ENCODE assay signal across 8 mouse cellular contexts in the genomic region with DNA sequence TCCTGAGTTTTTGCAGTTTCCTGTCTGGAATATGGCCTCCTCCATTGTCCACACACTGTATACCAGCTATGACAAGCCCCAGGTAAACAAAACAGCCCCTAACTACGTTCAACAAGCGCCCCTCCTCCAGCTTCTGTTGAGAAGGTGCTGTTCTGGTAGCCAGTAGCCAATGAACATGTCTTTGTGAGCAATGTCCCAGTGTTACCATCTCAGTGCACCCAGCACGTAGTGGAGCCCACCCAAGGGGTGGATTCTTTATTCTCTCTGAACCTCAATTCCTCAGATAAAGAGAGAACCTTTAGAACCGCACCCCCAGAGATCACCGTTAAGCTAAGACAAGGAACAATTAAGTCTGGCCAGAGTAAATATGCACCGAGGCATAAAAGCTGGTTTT. TPM values are rescaled to one million over a fixed set of nuclear protein-coding genes. Genes with fewer than 3 reads are reported as not detected.
DNase-seq lines count a peak whose midpoint lies in the region; ATAC-seq and TF ChIP-seq lines count a peak whose summit lies in the region.

No protein-coding gene starts in this region.

- TF ChIP-seq POLR2A in brain, embryonic 14.5 days (IDR thresholded peaks at IDR 0.05; ENCODE audit: borderline replicate concordance, extremely low read depth, insufficient read depth, insufficient read length, poor library complexity, severe bottlenecking), result no peak

- peak overlapping the region; percentile 95 for H3K4me2 ChIP-seq in liver, embryonic 16.5 days (ENCODE audit: low read depth, low read length)
- peak overlapping the region; percentile 92 for H3K4me2 ChIP-seq in stomach, postnatal 0 days (replicated peaks; ENCODE audit: low read depth)

- peak overlapping the region; percentile 84 for H3K4me3 ChIP-seq in layer of hippocampus, adult 2 months
- peak overlapping the region; percentile 80 for H3K4me3 ChIP-seq in liver, embryonic 16.5 days (ENCODE audit: low read depth, low read length)
- peak overlapping the region; percentile 76 for H3K4me3 ChIP-seq in stomach, postnatal 0 days (ENCODE audit: low read depth, low read length)

- peaks cover 55% of the 10 kb centered on the region for H3K4me1 ChIP-seq in liver, embryonic 16.5 days (ENCODE audit: control insufficient read depth, low read depth, low read length)
- no peaks in the 10 kb centered on the region; the same call in 1 of the 2 replicates for H3K4me1 ChIP-seq in stomach, postnatal 0 days (replicated peaks; ENCODE audit: control insufficient read depth, insufficient read depth)

- no peaks in the 10 kb centered on the region for H3K36me3 ChIP-seq in liver, embryonic 16.5 days (ENCODE audit: control insufficient read depth, insufficient read depth)
- H3K36me3 ChIP-seq in stomach, postnatal 0 days (ENCODE audit: control insufficient read depth, insufficient read depth, low read length), result no peaks in the 10 kb centered on the region

- no peak for TF ChIP-seq CTCF in layer of hippocampus, adult 2 months (conservative IDR thresholded peaks at IDR 0.05)
- no peak for TF ChIP-seq CTCF in brain, embryonic 14.5 days (IDR thresholded peaks at IDR 0.05; ENCODE audit: borderline replicate concordance, extremely low read depth, insufficient read depth, insufficient read length)
- no peak for TF ChIP-seq CTCF in stomach, postnatal 0 days (IDR thresholded peaks at IDR 0.05; ENCODE audit: low read depth)

- H3K9me3 ChIP-seq in liver, embryonic 16.5 days (replicated peaks; ENCODE audit: control insufficient read depth, low read length), result no peaks in the 10 kb centered on the region
- H3K9me3 ChIP-seq in stomach, postnatal 0 days (ENCODE audit: control insufficient read depth, low read length), result no peaks in the 10 kb centered on the region

- peak overlapping the region; percentile 76 for H3K9ac ChIP-seq in liver, embryonic 16.5 days (ENCODE audit: low read depth, low read length)
- H3K9ac ChIP-seq in stomach, postnatal 0 days (ENCODE audit: low read length), result peak overlapping the region; percentile 78

- DNase-seq in layer of hippocampus, adult 2 months (ENCODE audit: low spot score in 2 of 2), result no peak
- no peak for DNase-seq in layer of hippocampus, adult 9-11 months
- DNase-seq in brain, embryonic 14.5 days (ENCODE audit: low read depth), result peak; percentile 60
- peak; percentile 13 to 21 for DNase-seq in heart, postnatal 36 days
- DNase-seq in stomach, postnatal 0 days (ENCODE audit: low spot score), result no peak
- no peak for DNase-seq in thymus, postnatal 25 days
- DNase-seq in left cerebral cortex, adult 18-20 months (ENCODE audit: low spot score in 2 of 2), result no peak

- 5% methylated on average over 6 of the region's 6 CpGs for WGBS in liver, embryonic 16.5 days (ENCODE audit: insufficient replicate concordance)
- under 1% methylated on average over 6 of the region's 6 CpGs for WGBS in stomach, postnatal 0 days

- TF ChIP-seq EP300 in stomach, postnatal 0 days (optimal IDR thresholded peaks at IDR 0.05), result no peak

- ATAC-seq in liver, embryonic 16.5 days (ENCODE audit: low read depth), result peak; percentile 13
- peak; percentile 7 for ATAC-seq in stomach, postnatal 0 days (ENCODE audit: low FRiP score, low TSS enrichment)

- intact Hi-C loops in heart, postnatal 36 days (cut with DNase I), result loop anchor here (2.0 kb wide), 2 partner anchors 39 to 81 kb away; partner anchors contain the start of genes Cog7 and Ndufab1

- peak overlapping the region; percentile 94 for H3K27ac ChIP-seq in layer of hippocampus, adult 2 months
- H3K27ac ChIP-seq in liver, embryonic 16.5 days (ENCODE audit: low read length), result peak overlapping the region; percentile 76
- H3K27ac ChIP-seq in stomach, postnatal 0 days (replicated peaks), result peak overlapping the region; percentile 78

- no peaks in the 10 kb centered on the region for H3K27me3 ChIP-seq in liver, embryonic 16.5 days (ENCODE audit: control insufficient read depth, insufficient read depth, low read depth, low read length)
- H3K27me3 ChIP-seq in stomach, postnatal 0 days (ENCODE audit: control insufficient read depth, insufficient read depth, low read length), result no peaks in the 10 kb centered on the region

RNA-seq across cellular contexts. Expression of gene Gga2, which starts 0.8 kb away (rescaled TPM):
- total RNA-seq in layer of hippocampus, adult 2 months (2021), result 10 to 100 TPM; 29.9 to 32.5 TPM
- 83.7 and 101 TPM in 2 replicates for polyA plus RNA-seq in brain, embryonic 14.5 days (2012; rRNA removed)
- total RNA-seq in heart, postnatal 36 days (2021), result 10 to 100 TPM; 26.8 to 30.9 TPM
- polyA plus RNA-seq in liver, embryonic 16.5 days (2015; fragmentation: Nextera tagmentation; extraction: Ambion mirVana), result 32.6 and 34.6 TPM in 2 replicates
- 31.5 and 33.5 TPM in 2 replicates for polyA plus RNA-seq in stomach, postnatal 0 days (2015; fragmentation: Nextera tagmentation; extraction: Ambion mirVana)
- 10 to 100 TPM; 30.5 to 32.5 TPM for total RNA-seq in left cerebral cortex, adult 18-20 months (2021)

RNA-seq across cellular contexts. Expression of gene Cog7, which starts 38.8 kb away (rescaled TPM):
- 10 to 100 TPM; 41.6 to 44.3 TPM for total RNA-seq in layer of hippocampus, adult 2 months (2021)
- polyA plus RNA-seq in brain, embryonic 14.5 days (2012; rRNA removed), result 12.4 and 18.3 TPM in 2 replicates
- 10 to 100 TPM; 17.2 to 17.5 TPM for total RNA-seq in heart, postnatal 36 days (2021)
- 9.6 and 9.9 TPM in 2 replicates for polyA plus RNA-seq in liver, embryonic 16.5 days (2015; fragmentation: Nextera tagmentation; extraction: Ambion mirVana)
- 14.1 and 14.5 TPM in 2 replicates for polyA plus RNA-seq in stomach, postnatal 0 days (2015; fragmentation: Nextera tagmentation; extraction: Ambion mirVana)
- total RNA-seq in left cerebral cortex, adult 18-20 months (2021), result 10 to 100 TPM; 44.3 to 46.2 TPM

RNA-seq across cellular contexts. Expression of gene Ubfd1, which starts 46.7 kb away (rescaled TPM):
- 10 to 100 TPM; 49.6 to 50.7 TPM for total RNA-seq in layer of hippocampus, adult 2 months (2021)
- 77.7 and 89.6 TPM in 2 replicates for polyA plus RNA-seq in brain, embryonic 14.5 days (2012; rRNA removed)
- 10 to 100 TPM; 34.7 to 36.0 TPM for total RNA-seq in heart, postnatal 36 days (2021)
- 12.4 and 14.7 TPM in 2 replicates for polyA plus RNA-seq in liver, embryonic 16.5 days (2015; fragmentation: Nextera tagmentation; extraction: Ambion mirVana)
- 22.8 and 23.7 TPM in 2 replicates for polyA plus RNA-seq in stomach, postnatal 0 days (2015; fragmentation: Nextera tagmentation; extraction: Ambion mirVana)
- 10 to 100 TPM; 56.5 to 66.8 TPM for total RNA-seq in left cerebral cortex, adult 18-20 months (2021)

RNA-seq across cellular contexts. Expression of gene Ears2, which starts 46.8 kb away (rescaled TPM):
- total RNA-seq in layer of hippocampus, adult 2 months (2021), result 10 to 100 TPM in 1 of 2 experiments, 1 to 10 TPM in 1; 9.7 to 10.0 TPM
- polyA plus RNA-seq in brain, embryonic 14.5 days (2012; rRNA removed), result 9.8 and 11.0 TPM in 2 replicates
- 10 to 100 TPM; 11.6 to 13.8 TPM for total RNA-seq in heart, postnatal 36 days (2021)
- polyA plus RNA-seq in liver, embryonic 16.5 days (2015; fragmentation: Nextera tagmentation; extraction: Ambion mirVana), result 7.4 and 8.2 TPM in 2 replicates
- 10.7 TPM in 2 replicates for polyA plus RNA-seq in stomach, postnatal 0 days (2015; fragmentation: Nextera tagmentation; extraction: Ambion mirVana)
- total RNA-seq in left cerebral cortex, adult 18-20 months (2021), result 1 to 10 TPM; 8.2 to 9.3 TPM

Comparison
In these comparisons a context has a peak if more than half of its experiments do, and no peak if none do; other contexts are left out.
1. DNase-seq: peak in brain, embryonic 14.5 days (single experiment) and heart, postnatal 36 days (2 of 2); none in layer of hippocampus, adult 2 months (0 of 2), layer of hippocampus, adult 9-11 months (single experiment), stomach, postnatal 0 days (single experiment), thymus, postnatal 25 days (single experiment) and left cerebral cortex, adult 18-20 months (0 of 2).
2. Peak in every context shown above with its lines, with median percentiles within 50 percentile points of each other: H3K27ac ChIP-seq and H3K4me3 ChIP-seq.